Mouse (Mus musculus): ENCODE results near the gene Jak1.

DNA sequence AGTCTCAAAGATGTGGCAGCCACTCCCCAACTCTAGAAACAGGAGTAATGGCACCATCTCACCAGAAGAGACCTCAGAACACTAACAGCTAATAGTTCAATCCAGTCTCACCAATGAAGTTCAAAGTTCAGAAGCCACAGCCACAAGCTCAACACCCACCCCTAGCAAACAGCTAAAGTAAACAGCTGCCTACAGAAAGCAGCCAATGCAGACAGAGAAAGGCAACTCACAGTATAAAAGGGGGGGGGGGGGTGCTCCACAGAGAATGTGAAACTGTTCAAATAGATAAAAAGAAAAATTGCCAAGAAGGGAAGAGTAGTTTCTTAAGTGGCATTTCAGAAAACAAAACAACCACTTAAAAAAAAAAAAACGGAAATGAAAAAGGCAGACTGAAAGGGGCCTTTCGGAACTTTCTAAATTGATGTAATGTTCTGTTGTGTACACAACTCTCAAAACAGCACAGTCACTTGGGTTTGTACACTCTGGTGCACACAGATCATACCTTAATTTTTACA is 48.0 kb downstream of the Jak1 start:
- TF ChIP-seq POLR2A (IDR thresholded peaks at IDR 0.05; ENCODE audit: borderline replicate concordance, extremely low read depth, low read depth, low read length) (no peak), CTCF (IDR thresholded peaks at IDR 0.05; ENCODE audit: insufficient read depth, low read length) (no peak)

Measured in lung, adult 2 months (tissue).